Mouse (Mus musculus) liver, postnatal 0 days (tissue): Measurements from ENCODE around the gene Esp18. TPM values are rescaled to one million over a fixed set of nuclear protein-coding genes. Genes with fewer than 3 reads are reported as not detected.

Source experiments
- ATAC-seq: fragments of 200-750 bp; cut with Nextera tagmentation; 2 replicates; pipeline ENCODE4 v1.8.0; 2017; ENCODE audit warnings: mild to moderate bottlenecking, moderate library complexity
- DNase-seq: peaks from one replicate; pipeline ENCODE4 v3.0.0-alpha.2; 2016
- H3K27ac ChIP-seq: fragments of 300-500 bp; sonication (generic); 2 replicates; pipeline ENCODE4 v1.5.1; 2014; ENCODE audit warnings: antibody characterized with exemption, moderate library complexity, mild to moderate bottlenecking, low read depth
- H3K27me3 ChIP-seq: fragments of 300-500 bp; sonication (generic); 2 replicates; pipeline ENCODE4 v1.6.1; 2014; ENCODE audit warnings: low read length, control low read depth, mixed read lengths; ENCODE audit not compliant: insufficient read depth
- H3K36me3 ChIP-seq: fragments of 300-500 bp; sonication (generic); replicated peaks from 2 replicates; pipeline ENCODE4 v1.6.1; 2014; ENCODE audit warnings: mild to moderate bottlenecking, control low read depth, low read length, moderate library complexity, mixed read lengths; ENCODE audit not compliant: insufficient read depth
- H3K4me1 ChIP-seq: fragments of 300-500 bp; sonication (generic); 2 replicates; pipeline ENCODE4 v1.6.1; 2014; ENCODE audit warnings: antibody characterized with exemption, mild to moderate bottlenecking, control low read depth; ENCODE audit not compliant: insufficient read depth
- H3K4me2 ChIP-seq: fragments of 300-500 bp; sonication (generic); 2 replicates; pipeline ENCODE4 v1.6.1; 2014; ENCODE audit warnings: low read depth, mild to moderate bottlenecking, low read length, moderate library complexity, mixed read lengths
- H3K4me3 ChIP-seq: fragments of 300-500 bp; sonication (generic); 2 replicates; pipeline ENCODE4 v1.5.1; 2014; ENCODE audit warnings: low read depth, low read length
- H3K9ac ChIP-seq: fragments of 300-500 bp; sonication (generic); replicated peaks from 2 replicates; pipeline ENCODE4 v1.6.1; 2014; ENCODE audit warnings: mild to moderate bottlenecking, moderate library complexity
- H3K9me3 ChIP-seq: fragments of 300-500 bp; sonication (generic); 2 replicates; pipeline ENCODE4 v1.6.1; 2016; ENCODE audit warnings: mild to moderate bottlenecking, control low read depth, low read length, mixed read lengths
- CTCF ChIP-seq: sonication (generic); IDR thresholded peaks from 2 replicates; pipeline ENCODE4 v1.5.1; 2016; ENCODE audit warnings: antibody characterized with exemption, low read depth
- EP300 ChIP-seq: IDR thresholded peaks from 2 replicates; pipeline ENCODE4 v1.6.1; 2016; ENCODE audit warnings: antibody characterized with exemption, low read depth, mild to moderate bottlenecking
- WGBS: fragments of 180-500 bp; shearing (Covaris S2); extraction: QIAGEN DNeasy Blood & Tissue Kit; methylation state at CpG from one replicate; pipeline ENCODE4 v1.1.7; 2014; ENCODE audit not compliant: insufficient replicate concordance; 5-methylcytosine and 5-hydroxymethylcytosine counted together
- microRNA-seq: library from miRNA; unstranded; fragments of <30 nt; microRNA quantifications from one replicate; pipeline ENCODE4, GENCODE M21; 2016
- polyA plus RNA-seq: library from polyadenylated mRNA; unstranded; fragments of >200 nt; fragmentation: Nextera tagmentation; extraction: Ambion mirVana; gene quantifications from 2 replicates; pipeline ENCODE4 v1.2.1, GENCODE M21; 2015

Gene Esp18
- polyA plus RNA-seq, result not detected in 2 replicates

DNA sequence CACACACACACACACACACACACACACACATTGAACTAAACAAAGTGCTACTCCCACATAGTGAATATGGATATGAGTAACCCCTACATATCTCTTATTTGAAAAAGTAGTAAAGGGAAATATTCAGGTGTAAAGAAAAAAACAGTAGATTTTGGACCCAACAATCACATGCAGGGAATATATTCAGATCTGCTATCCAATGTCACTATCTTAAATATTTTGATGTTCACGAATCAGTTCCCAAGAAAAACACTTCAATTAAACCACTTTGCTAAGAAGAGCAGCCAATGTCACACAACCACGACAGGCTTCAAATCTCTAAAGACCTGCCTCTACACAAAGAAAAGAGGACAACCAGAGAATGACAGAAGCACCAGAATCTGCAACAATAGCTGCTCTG lies at the start of gene Esp18:
Gene Esp18 (plus strand): TSS at position 301 of the 400 bp plus-strand sequence.
- no peak within 1 kb of the TSS for H3K9ac ChIP-seq
- H3K4me1 ChIP-seq, result no peaks in the 10 kb centered on the region
- no peak for TF ChIP-seq EP300
- no peak for TF ChIP-seq CTCF
- H3K27me3 ChIP-seq, result no peaks in the 10 kb centered on the region
- no peaks in the 10 kb centered on the region for H3K36me3 ChIP-seq
- WGBS, result 59% methylated on average over 2 of the region's 2 CpGs
- no peak within 1 kb of the TSS for H3K4me3 ChIP-seq
- ATAC-seq (no peak), DNase-seq (no peak)
- no peaks in the 10 kb centered on the region for H3K9me3 ChIP-seq
- no peak within 1 kb of the TSS for H3K27ac ChIP-seq
- no peak within 1 kb of the TSS for H3K4me2 ChIP-seq

DNA sequence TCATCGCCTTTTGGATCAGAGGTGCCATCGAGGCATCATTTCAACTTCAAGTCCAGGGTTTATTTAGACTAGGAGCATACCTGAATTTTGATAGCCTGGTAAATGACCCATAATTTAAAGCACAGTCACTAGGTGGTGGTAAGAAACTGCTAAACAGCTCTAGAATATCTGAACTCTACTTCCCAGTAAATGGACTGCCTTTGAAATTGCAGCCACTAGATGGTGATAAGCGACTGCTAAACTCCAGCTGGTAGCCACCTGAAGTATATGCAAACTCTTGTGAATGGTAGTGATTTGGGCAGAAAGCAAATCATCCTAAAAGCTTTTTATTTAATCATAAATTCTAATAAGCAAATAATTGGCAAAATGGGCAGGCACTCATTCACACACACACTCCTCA lies 42.8 kb upstream of the Esp18 start:
- WGBS, result 47% methylated on average over 3 of the region's 3 CpGs
- DNase-seq (no peak), ATAC-seq (no peak)
- Histone ChIP-seq H3K9me3 (no peaks in the 10 kb centered on the region), H3K36me3 (no peaks in the 10 kb centered on the region), H3K9ac (no peak overlapping the region), H3K4me3 (no peak overlapping the region), H3K4me2 (no peak overlapping the region), H3K27me3 (no peaks in the 10 kb centered on the region), H3K27ac (no peak overlapping the region), H3K4me1 (no peaks in the 10 kb centered on the region)
- no peak for TF ChIP-seq CTCF
- TF ChIP-seq EP300, result no peak

Small RNAs within 50 kb of the gene (microRNA-seq; reads per million reads assigned to microRNA genes)
- gene Gm26429, result not detected

Other genes with a start within 250 kb of the Esp18 start
- not detected in 2 replicates for gene Esp16, start 129.8 kb downstream of the Esp18 start, polyA plus RNA-seq
- not detected in 2 replicates for gene Esp15, start 234.6 kb downstream of the Esp18 start, polyA plus RNA-seq